Mouse (Mus musculus): ENCODE results near the gene Sirt3.
"Not testable (repeated sequence)": the region's sequence is repeated elsewhere in the genome, so short reads cannot be mapped to it uniquely, and the experiment has no call there.

Gene Sirt3

GRCm38 (mm10) chr7:140897863-140898262 is 15.8 kb upstream of the Sirt3 start:
- no peak for DNase-seq (ENCODE audit: low spot score in 2 of 2)

GRCm38 (mm10) chr7:140894611-140895010 is 12.5 kb upstream of the Sirt3 start:
- DNase-seq (ENCODE audit: low spot score in 2 of 2) = no peak

GRCm38 (mm10) chr7:140894031-140894430 is 11.9 kb upstream of the Sirt3 start:
- DNase-seq (ENCODE audit: low spot score in 2 of 2) = no peak

- not testable (repeated sequence) for DNase-seq (ENCODE audit: low spot score in 2 of 2)
These were observed 8.5 kb upstream of the Sirt3 start for GRCm38 (mm10) chr7:140890636-140891035.

GRCm38 (mm10) chr7:140882469-140882803 is 327 bp upstream of the Sirt3 start:
- DNase-seq (ENCODE audit: low spot score in 2 of 2) = no peak

GRCm38 (mm10) chr7:140880865-140881515 is 1.1 kb downstream of the Sirt3 start:
- no peak for DNase-seq (ENCODE audit: low spot score in 2 of 2)

GRCm38 (mm10) chr7:140880419-140880818 is 1.7 kb downstream of the Sirt3 start:
- no peak for DNase-seq (ENCODE audit: low spot score in 2 of 2)

GRCm38 (mm10) chr7:140879355-140879754 is 2.8 kb downstream of the Sirt3 start:
- no peak for DNase-seq (ENCODE audit: low spot score in 2 of 2)

GRCm38 (mm10) chr7:140877364-140877763 is 4.7 kb downstream of the Sirt3 start:
- DNase-seq (ENCODE audit: low spot score in 2 of 2) = no peak

GRCm38 (mm10) chr7:140874224-140874623 is 7.9 kb downstream of the Sirt3 start:
- no peak for DNase-seq (ENCODE audit: low spot score in 2 of 2)

GRCm38 (mm10) chr7:140864761-140865160 is 17.3 kb downstream of the Sirt3 start:
- no peak for DNase-seq (ENCODE audit: low spot score in 2 of 2)

GRCm38 (mm10) chr7:140860728-140861127 is 21.4 kb downstream of the Sirt3 start:
- no peak for DNase-seq (ENCODE audit: low spot score in 2 of 2)

- DNase-seq (ENCODE audit: low spot score in 2 of 2) = no peak
These were observed 22.1 kb downstream of the Sirt3 start for GRCm38 (mm10) chr7:140859997-140860396.

GRCm38 (mm10) chr7:140858746-140859145 is 23.4 kb downstream of the Sirt3 start:
- DNase-seq (ENCODE audit: low spot score in 2 of 2) = no peak

GRCm38 (mm10) chr7:140857550-140858505 is 24.3 kb downstream of the Sirt3 start, which contains the start of gene Bet1l:
Gene Bet1l (minus strand): TSS chr7:140857577.
- DNase-seq (ENCODE audit: low spot score in 2 of 2) = no peak

- peak; percentile 90 to 93 for DNase-seq (ENCODE audit: low spot score in 2 of 2)
These were observed 25.1 kb downstream of the Sirt3 start, which contains the start of gene Ric8a for GRCm38 (mm10) chr7:140856785-140857549. Gene Ric8a (plus strand): TSS chr7:140856957.

- DNase-seq (ENCODE audit: low spot score in 2 of 2) = peak; percentile 73 to 82
These were observed 26.0 kb downstream of the Sirt3 start, which contains the start of gene Gm45785 for GRCm38 (mm10) chr7:140855860-140856784. Gene Gm45785 (minus strand): TSS chr7:140856331.

- no peak for DNase-seq (ENCODE audit: low spot score in 2 of 2)
These were observed 26.9 kb downstream of the Sirt3 start for GRCm38 (mm10) chr7:140855181-140855580.

- DNase-seq (ENCODE audit: low spot score in 2 of 2) = no peak
These were observed 27.6 kb downstream of the Sirt3 start for GRCm38 (mm10) chr7:140854483-140854882.

GRCm38 (mm10) chr7:140853386-140853785 is 28.7 kb downstream of the Sirt3 start:
- DNase-seq (ENCODE audit: low spot score in 2 of 2) = no peak

GRCm38 (mm10) chr7:140851916-140852315 is 30.2 kb downstream of the Sirt3 start:
- no peak for DNase-seq (ENCODE audit: low spot score in 2 of 2)
